Mouse (Mus musculus) regulatory T cell (primary cell): ENCODE measurements around the gene Abcb7.
"Not testable (repeated sequence)": the region's sequence is repeated elsewhere in the genome, so short reads cannot be mapped to it uniquely, and the experiment has no call there.

Source experiments
- in situ Hi-C: fragments of 300-600 bp; cut with MboI, MseI; formaldehyde crosslinking; loops from one replicate; pipeline ENCODE4 v1.15.1; 2025; ENCODE audit warnings: high pct_unique_total_duplicates

Gene Abcb7

DNA sequence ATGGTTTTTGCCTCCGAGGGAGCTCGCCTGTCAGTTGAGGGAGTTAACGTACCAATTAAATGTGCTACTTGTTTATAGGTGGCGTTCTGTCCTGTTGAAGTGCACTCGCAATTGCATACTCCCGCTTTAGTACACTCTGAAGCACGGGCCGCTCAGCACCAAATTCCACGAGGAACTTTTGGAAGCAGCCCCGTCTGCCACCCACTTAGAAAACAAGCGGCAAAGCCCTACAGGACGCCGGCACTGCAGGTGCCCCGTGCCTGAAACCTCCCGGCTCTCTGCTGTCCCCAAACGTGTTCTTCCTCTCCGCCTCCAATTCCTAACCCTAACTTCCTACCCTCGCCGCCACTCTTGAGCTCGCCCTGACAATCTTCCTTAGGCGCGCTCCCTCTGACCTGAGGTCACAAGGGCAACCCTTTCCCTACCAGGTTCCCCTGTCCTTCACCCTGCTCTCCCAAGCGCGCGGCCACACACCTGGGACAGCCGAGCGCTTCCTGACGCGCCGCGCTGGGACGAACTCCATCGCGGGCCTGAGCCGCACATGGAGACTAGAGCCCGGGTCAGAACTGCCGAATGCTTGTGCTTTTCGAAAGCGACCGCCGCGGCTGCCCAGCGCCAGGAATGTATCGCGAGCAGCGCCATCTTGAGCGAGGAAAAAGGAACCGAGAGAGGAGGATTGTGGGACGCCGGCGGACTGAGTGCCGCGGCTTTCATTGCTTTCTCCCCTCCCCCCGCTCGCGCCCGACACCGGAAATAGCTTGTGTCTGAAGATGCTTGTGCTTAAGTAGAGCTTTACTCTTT lies at the start of gene Abcb7:
Gene Abcb7, minus strand, starts transcription at position 674 of the 801 bp plus-strand sequence.
- in situ Hi-C loops: no loop called here

DNA sequence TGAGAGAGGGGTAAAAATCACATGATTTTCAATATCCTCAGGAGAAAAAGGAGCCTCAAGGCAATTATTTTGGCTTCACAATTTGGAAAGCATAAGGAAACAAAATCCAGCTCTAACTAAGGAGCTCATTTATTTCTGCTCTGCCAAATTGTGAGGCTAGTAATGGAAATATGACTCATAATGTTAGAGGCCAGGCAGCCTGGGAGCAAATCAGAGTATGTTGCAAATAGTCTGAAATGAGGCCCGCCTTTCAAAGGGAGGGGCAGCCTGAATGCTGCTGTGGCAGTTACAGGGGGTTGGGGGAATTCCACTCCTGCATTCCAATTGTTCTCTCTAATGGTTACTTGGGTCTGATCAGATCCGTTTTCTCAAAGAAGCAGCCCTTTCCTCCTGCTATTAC lies 48.1 kb upstream of the Abcb7 start:
- in situ Hi-C loops: no loop called here

DNA sequence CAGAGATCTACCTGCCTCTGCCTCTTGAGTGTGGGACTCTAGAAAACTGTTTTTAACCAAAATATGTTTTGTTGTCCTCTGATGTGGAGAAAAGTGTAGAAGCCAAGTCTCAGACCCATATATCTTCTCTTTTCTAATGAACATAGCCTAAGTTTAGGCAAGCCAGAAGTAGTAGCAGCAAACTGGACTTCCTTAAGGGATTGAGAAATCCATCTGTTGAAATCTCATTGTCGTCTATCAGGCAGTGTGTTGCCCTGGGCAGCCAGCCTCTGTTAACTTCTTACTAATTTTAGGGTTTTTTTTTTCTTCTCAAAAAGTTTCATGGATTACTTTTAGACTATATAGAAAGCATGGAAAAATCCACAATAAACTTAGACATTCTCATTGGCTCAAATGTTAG lies 38.8 kb upstream of the Abcb7 start:
- in situ Hi-C loops: no loop called here

DNA sequence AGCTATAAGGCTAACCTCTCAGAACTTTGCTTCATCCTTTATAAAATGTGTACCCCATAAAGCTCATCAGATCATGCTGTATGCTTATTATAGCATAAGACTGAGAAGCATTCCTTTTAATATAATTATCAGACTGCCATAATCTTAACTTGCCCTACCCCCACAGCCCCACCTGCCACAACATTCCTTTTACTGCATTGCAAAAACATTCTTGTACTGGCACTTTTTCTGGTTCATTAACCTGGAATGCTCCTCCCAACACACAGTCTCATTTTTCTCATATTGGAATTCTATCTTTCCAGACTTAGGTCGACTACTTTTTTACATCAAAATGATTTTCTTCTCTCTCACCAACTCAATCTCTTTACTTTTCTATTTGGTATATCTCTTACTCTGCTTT lies 19.8 kb upstream of the Abcb7 start:
- in situ Hi-C loops: loop anchor here (10.0 kb wide), 1 partner anchor 299 kb away; no protein-coding TSS in a partner anchor

DNA sequence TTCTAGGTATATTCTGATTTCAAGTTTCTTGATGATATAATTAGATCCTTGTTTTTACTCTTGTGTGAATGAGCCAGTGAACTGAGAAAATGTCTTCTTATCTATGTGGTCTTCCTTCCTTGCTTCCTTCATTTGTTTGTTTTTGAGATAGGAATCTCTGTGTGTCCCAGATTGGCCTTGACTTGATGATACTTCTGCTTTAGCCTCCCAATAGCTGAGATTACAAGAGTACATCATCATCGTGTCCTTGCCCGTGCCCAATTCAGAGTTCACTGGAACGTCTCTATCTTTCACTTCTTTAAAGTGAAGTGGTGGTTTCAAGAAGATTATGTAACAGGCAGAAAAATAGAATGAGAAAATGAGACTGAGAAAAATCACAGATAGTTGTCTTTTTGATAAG lies 14.5 kb upstream of the Abcb7 start:
- in situ Hi-C loops: no loop called here

DNA sequence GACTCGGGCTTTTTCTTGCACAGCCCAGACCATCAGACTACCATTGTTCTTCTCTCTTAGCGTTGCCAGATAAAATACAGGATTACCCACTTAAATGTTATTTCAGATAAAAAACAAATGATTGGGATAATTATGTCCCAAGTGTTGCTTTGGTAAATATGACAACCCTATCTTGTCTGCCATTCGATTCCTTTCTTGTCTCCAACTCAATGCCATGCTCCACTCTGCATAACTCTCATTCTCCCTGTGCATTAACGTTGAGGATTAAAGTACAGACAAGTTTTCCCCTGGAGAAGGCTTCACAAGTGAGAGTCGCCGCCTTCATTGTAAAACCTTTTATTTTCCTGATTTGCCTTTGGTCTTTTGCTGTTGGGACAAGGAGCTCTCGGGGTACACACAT lies 339 bp upstream of the Abcb7 start:
- in situ Hi-C loops: no loop called here

DNA sequence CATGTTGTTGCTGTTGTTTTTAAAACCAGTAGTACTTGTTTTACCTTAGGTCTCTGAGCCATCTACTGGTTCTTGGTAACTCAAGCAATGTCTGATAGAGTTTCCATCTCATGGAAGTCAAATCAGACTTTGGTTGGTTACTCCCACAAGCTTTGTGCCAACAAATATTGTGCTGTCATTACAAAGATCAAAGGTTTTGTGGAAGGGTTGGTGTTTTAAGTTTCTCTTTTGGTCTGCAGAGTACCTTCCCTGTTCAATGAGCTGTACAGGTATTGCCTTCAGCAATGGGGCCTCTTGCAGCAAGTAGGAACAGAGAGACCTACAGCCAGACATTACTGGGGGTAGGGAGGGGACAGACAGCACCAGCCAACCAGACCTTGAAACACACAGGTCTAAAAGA lies 5.5 kb downstream of the Abcb7 start:
- in situ Hi-C loops: no loop called here

DNA sequence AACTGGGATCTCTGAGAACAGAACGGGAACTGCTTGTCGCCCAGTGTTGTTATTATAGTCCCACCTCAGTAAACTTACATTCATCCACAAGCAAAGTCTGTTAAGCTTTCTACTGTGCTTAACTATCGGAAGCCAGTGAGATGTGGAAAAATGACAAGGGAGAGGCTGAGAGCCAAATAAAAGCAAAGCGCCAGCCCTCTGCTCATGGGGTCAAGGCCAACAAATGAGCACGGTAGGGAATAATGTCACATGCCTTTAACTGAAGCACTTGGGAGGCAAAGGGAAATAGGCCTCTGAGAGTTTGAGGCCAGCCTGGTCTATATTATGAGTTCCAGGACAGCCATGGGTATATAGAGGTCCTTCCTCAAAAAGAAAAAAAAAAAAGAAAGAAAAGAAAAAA lies 11.2 kb downstream of the Abcb7 start:
- in situ Hi-C loops: no loop called here

DNA sequence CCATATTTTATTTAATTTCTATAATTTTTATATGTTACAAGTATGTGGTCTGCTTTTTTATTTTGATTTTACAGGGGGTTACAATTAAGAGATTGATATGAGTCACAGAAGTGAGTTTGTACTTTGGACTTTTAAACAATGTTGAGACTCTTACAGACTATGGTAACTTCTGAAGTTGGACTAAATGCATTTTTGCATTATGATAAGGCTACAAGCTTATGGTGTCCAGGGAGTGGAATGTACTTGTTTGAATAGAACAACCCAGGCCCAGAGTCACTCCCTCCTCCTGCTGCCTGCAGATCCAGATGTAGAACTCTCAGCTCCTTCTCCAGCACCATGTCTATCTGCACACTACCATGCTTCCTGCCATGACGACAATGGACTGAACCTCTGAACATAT lies 12.5 kb downstream of the Abcb7 start:
- in situ Hi-C loops: no loop called here

DNA sequence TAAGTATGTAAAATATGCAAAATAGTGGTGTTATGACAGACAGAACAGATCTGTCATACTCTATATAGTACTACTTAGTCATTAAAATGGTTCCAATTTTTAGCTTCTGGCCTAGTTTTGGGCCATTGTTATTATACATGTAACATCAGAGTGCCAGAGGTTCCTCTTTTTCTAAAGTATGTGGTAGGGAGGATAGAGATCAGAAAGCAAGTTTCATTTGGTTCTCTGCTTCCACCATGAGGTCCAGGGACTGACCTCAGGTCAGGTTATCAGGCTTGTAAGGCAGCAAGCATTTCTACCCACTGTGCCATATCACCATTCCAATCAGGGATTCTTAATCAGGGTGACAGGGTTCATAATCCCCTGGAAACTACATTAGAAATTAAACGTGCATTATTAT lies 16.1 kb downstream of the Abcb7 start:
- in situ Hi-C loops: no loop called here

DNA sequence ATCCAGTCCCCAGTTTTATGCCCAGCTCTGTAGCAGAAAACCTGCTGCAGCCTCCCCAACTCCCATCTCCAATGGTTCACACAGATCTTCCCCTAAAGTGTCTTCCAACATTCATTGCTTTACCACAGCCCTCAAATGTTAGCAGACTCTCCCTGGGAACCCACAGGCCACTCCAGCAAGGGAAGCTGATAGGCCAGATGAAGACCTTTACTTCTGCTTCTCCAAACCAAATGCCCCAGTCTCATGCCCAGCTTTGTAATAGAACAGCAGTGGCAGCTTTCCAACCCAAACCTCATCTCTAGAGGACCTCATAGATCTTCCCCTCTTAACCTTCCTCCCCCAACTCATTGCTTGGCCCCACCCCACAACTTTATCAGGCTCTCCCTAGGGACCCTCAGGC lies 54.0 kb downstream of the Abcb7 start:
- in situ Hi-C loops: no loop called here

DNA sequence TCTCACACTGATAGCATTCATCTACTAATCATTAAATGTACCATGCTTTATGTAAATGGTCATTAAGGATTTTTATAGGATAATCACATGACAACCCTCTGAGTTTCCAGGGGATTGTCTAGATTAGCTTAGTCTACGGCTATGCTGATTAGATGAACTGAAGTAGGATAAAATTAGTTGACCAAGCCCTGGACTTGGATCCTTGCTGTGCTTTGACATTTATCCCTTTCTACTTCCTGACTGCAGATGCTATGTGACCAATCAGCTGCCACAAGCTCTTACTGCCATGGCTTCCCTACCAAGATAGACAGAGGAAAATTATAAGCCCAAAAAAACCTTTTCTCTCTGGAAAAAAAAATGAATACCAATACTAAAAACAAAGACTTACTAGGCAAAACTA lies 57.8 kb downstream of the Abcb7 start:
- in situ Hi-C loops: no loop called here

DNA sequence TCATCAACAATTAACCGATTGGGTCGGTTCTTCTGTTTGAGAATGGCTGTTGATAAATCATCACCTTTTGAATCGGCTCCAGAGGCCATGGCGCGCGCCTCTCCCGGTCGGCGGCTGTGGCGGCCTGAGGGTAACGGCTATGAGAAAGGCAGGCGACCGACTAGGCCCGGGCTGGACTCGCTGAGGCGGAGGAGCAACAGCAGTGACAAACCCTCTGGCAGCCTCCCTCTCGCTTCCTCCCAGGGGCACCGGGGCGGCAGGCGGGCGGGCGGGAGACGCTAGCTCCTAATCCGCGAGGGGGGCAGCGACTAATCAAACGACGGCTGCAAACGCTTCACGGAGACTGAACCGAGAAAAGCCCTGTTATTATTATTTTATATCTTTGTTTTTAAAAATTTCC lies 65.5 kb downstream of the Abcb7 start:
- in situ Hi-C loops: not testable (repeated sequence)

DNA sequence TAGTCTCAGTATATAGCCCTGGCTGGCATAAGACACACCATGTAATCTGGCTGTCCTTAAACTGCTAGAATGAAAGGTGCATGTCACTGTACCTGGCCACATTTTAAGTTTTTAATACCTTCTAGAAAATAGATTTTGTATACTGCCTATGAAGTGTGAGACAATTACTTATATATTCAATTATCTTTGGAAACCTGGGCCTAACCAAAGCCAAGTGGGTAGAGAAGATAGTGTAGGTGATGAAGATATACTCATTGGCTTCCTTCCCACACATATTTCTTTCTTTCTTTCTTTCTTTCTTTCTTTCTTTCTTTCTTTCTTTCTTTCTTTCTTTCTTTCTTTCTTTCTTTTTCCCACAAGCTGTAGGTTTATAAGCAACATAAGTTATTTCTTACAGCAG lies 121.9 kb downstream of the Abcb7 start:
- in situ Hi-C loops: no loop called here

DNA sequence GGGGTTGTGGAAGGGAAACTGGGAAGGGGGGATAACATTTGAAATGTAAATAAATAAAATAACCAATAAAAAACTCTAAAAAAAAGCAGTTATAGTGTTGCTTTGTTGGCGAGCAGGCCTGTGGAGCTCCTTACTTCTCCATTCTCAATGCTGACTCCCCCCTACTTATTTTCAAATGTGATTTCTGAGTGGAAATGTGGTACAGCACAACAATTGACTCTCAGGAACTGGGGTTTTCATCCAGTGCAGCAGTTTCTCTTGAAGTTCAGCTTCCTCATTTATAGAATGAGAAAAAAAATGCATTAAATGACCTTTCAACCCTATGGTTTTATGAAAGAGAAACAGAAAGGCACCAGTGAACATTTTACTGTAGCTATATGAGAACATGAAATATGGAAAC lies 133.8 kb downstream of the Abcb7 start:
- in situ Hi-C loops: no loop called here

DNA sequence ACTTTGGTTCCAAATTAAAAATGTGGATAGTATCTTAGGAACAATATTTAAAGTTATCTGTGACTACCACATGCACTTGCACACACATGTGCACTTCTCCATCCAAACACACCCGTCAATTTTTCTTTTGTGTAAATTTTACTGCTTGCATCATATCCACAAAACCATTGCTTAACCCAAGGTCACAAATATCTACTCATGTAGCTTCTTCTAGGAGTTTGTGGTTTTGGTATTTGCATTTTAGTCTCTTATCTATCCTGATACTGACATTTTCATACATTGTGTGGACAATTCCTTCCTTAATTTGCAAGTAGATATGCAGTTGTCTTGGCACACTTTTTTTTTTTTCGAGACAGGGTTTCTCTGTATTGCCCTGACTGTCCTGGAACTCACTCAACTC lies 149.3 kb downstream of the Abcb7 start:
- in situ Hi-C loops: no loop called here

DNA sequence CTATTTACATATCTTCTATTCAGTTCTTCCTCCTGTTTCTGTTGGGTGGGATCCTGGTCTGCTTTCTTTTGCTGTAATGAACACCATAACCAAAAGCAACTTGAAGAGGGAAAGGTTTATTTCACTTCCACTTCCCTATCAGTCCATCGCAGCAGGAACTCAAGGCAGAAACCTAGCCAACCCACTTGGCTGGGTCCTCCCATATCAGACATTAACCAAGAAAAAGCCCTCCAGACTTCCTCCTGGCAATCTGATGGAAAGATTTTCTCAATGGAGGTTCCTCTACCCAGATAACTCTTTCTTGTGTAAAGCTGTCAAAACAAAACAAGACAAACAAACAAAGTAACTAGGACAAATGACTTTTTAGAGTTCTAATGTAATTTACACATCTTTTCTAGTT lies 151.2 kb downstream of the Abcb7 start:
- in situ Hi-C loops: no loop called here

DNA sequence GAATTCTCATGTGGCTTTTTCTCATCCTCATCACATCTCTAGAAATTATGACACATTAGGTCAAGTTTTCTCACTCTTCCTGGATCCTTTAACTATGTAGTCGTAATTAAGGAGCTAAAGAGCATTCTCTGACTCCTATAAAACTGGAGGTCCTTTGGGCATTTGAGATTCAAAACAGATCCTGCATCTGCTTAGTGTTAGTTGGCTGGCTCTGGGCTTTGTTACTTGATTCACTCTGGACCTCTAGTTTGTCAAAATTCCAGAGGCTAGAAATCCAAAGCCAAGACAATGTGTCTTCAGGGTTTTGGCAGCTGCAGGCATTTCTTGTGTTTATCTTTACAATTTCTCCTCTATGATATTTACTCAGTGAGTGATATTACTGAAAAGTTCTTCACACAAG lies 157.1 kb downstream of the Abcb7 start:
- in situ Hi-C loops: no loop called here
